Mouse (Mus musculus) liver, adult 2 months (tissue): ENCODE measurements around the gene Neb. TPM values are rescaled to one million over a fixed set of nuclear protein-coding genes. Genes with fewer than 3 reads are reported as not detected.

Experiments
- DNase-seq: peaks from one replicate; pipeline ENCODE4 v3.0.0-alpha.2; 2011; ENCODE audit warnings: low read depth, low spot score; ENCODE audit errors: extremely low read depth
- H3K27ac ChIP-seq: fragments of 200-500 bp; replicated peaks from 2 replicates; pipeline ENCODE4 v1.5.1; 2012; ENCODE audit warnings: low read depth, mild to moderate bottlenecking, control low read depth, inconsistent platforms, low read length; ENCODE audit not compliant: insufficient read depth
- H3K27me3 ChIP-seq: fragments of 200-500 bp; 2 replicates; pipeline ENCODE4 v1.6.1; 2012; ENCODE audit warnings: mild to moderate bottlenecking, moderate library complexity, low read length, inconsistent platforms; ENCODE audit not compliant: control insufficient read depth, insufficient read depth
- H3K36me3 ChIP-seq: fragments of 200-500 bp; 2 replicates; pipeline ENCODE4 v1.6.1; 2012; ENCODE audit warnings: low read length, inconsistent platforms; ENCODE audit not compliant: control insufficient read depth, insufficient read depth
- H3K4me1 ChIP-seq: fragments of 200-500 bp; 2 replicates; pipeline ENCODE4 v1.6.1; 2011; ENCODE audit warnings: low read length; ENCODE audit not compliant: control insufficient read depth, insufficient read depth
- H3K4me3 ChIP-seq: fragments of 200-500 bp; 2 replicates; pipeline ENCODE4 v1.5.1; 2011; ENCODE audit warnings: low read depth, mild to moderate bottlenecking, control low read depth, low read length, moderate library complexity; ENCODE audit not compliant: insufficient read depth
- H3K79me2 ChIP-seq: fragments of 200-500 bp; 2 replicates; pipeline ENCODE4 v1.6.1; 2012; ENCODE audit warnings: inconsistent platforms, mild to moderate bottlenecking, low read length, moderate library complexity; ENCODE audit not compliant: control insufficient read depth, insufficient read depth
- H3K9ac ChIP-seq: fragments of 200-500 bp; 2 replicates; pipeline ENCODE4 v1.6.1; 2012; ENCODE audit warnings: low read depth, mild to moderate bottlenecking, control low read depth, inconsistent platforms, low read length
- CTCF ChIP-seq: fragments of 200-500 bp; IDR thresholded peaks from 2 replicates; pipeline ENCODE4 v1.5.1; 2011; ENCODE audit warnings: low read depth, low read length, control low read depth
- POLR2A ChIP-seq: fragments of 200-500 bp; IDR thresholded peaks from 2 replicates; pipeline ENCODE4 v1.6.1; 2011; ENCODE audit warnings: low read length, control low read depth; ENCODE audit not compliant: insufficient read depth; ENCODE audit errors: extremely low read depth
- WGBS: fragments of 180-500 bp; shearing (Covaris S2); methylation state at CpG from one replicate; pipeline ENCODE4 v1.1.7; 2018; 5-methylcytosine and 5-hydroxymethylcytosine counted together
- polyA plus RNA-seq: library from polyadenylated mRNA; depleted of rRNA; stranded (reverse); fragments of >200 nt; gene quantifications from 2 replicates; pipeline ENCODE4 v1.2.3, GENCODE M21; 2012
- total RNA-seq: library from RNA; depleted of rRNA; stranded (reverse); fragments of >200 nt; gene quantifications from 2 replicates; pipeline ENCODE4 v1.2.3, GENCODE M21; 2014

Gene Neb
- total and polyA plus RNA-seq, 2 experiments: 5.6 to 22.7 TPM

- H3K27ac ChIP-seq: no peak overlapping the region
These were observed 140.4 kb downstream of the Neb start for GRCm38 (mm10) chr2:52237892-52238291.

GRCm38 (mm10) chr2:52227584-52227983, 150.7 kb downstream of the Neb start:
- TF ChIP-seq POLR2A: no peak
- no peak for TF ChIP-seq CTCF

More at GRCm38 (mm10) chr2:52237892-52238291, 140.4 kb downstream of the Neb start:
- no peaks in the 10 kb centered on the region for H3K4me1 ChIP-seq
- no peak overlapping the region for H3K4me3 ChIP-seq
- H3K36me3 ChIP-seq: peaks cover 8% of the 10 kb centered on the region
- H3K27me3 ChIP-seq: no peaks in the 10 kb centered on the region
- DNase-seq: no peak
- no peak for TF ChIP-seq POLR2A
- TF ChIP-seq CTCF: no peak
- H3K9ac ChIP-seq: no peak overlapping the region
- WGBS: 44% methylated on average over 5 of the region's 5 CpGs
- no peaks in the 10 kb centered on the region for H3K79me2 ChIP-seq

GRCm38 (mm10) chr2:52224366-52224765, 153.9 kb downstream of the Neb start:
- Histone ChIP-seq H3K4me1 (no peaks in the 10 kb centered on the region), H3K79me2 (no peaks in the 10 kb centered on the region), H3K4me3 (no peak overlapping the region), H3K36me3 (peaks cover 10% of the 10 kb centered on the region), H3K27me3 (no peaks in the 10 kb centered on the region), H3K27ac (no peak overlapping the region), H3K9ac (no peak overlapping the region)
- DNase-seq: no peak
- WGBS: 82% methylated on average over 5 of the region's 5 CpGs
- no peak for TF ChIP-seq CTCF
- TF ChIP-seq POLR2A: no peak

More at GRCm38 (mm10) chr2:52227584-52227983, 150.7 kb downstream of the Neb start:
- H3K9ac ChIP-seq: no peak overlapping the region
- no peaks in the 10 kb centered on the region for H3K79me2 ChIP-seq
- DNase-seq: no peak
- no peaks in the 10 kb centered on the region for H3K4me1 ChIP-seq
- no peak overlapping the region for H3K27ac ChIP-seq
- H3K36me3 ChIP-seq: peaks cover 11% of the 10 kb centered on the region
- H3K27me3 ChIP-seq: no peaks in the 10 kb centered on the region
- no peak overlapping the region for H3K4me3 ChIP-seq
- WGBS: 60% methylated on average over 3 of the region's 3 CpGs

DNA sequence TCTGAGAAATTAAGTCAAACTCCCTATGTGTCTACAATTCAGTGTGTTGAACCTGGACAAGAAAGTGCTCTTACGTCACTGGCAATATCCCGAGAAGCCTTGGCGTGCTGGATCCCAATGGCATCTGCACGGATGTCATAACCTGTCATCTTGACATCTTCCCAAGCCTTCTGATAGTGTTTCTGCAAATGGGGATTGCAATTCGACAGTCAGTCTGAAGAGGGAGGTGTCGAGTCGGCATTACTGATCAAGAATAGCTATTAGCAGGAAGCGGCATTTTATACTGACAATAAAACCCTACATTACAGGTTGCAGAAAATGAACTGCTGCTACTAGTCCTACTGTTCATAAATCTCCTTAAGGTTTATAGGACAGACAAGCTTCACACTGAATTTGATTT, 158.2 kb downstream of the Neb start:
- Histone ChIP-seq H3K27me3 (no peaks in the 10 kb centered on the region), H3K36me3 (peaks cover 8% of the 10 kb centered on the region), H3K4me1 (no peaks in the 10 kb centered on the region), H3K4me3 (no peak overlapping the region), H3K27ac (no peak overlapping the region), H3K79me2 (no peaks in the 10 kb centered on the region), H3K9ac (no peak overlapping the region)
- TF ChIP-seq POLR2A (no peak), CTCF (peak; percentile 53)
- DNase-seq: peak; percentile 30
- 53% methylated on average over 8 of the region's 8 CpGs for WGBS

DNA sequence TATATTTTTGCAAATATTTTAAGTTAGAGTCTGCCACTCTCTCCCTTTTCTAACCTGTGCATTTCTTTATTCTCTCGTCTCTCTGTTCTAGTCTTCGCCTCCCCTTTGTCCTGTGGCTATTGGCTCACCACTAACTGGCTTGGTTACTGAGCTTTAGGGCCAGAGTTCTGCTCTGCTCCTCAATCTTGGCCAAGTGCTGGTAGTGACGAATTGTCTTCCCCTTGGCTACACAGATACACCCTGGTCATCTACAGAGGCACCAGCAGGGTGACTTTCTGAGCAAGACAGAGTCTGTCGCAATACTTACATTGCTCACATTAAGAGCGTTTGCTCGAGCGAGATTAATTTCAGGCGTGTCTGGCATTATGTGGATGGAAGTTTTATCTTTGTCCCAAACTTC, 162.3 kb downstream of the Neb start:
- Histone ChIP-seq H3K36me3 (peaks cover 8% of the 10 kb centered on the region), H3K9ac (no peak overlapping the region), H3K4me1 (no peaks in the 10 kb centered on the region), H3K4me3 (no peak overlapping the region), H3K79me2 (no peaks in the 10 kb centered on the region), H3K27me3 (no peaks in the 10 kb centered on the region), H3K27ac (no peak overlapping the region)
- no peak for DNase-seq
- no peak for TF ChIP-seq CTCF
- TF ChIP-seq POLR2A: no peak
- 93% methylated on average over 8 of the region's 8 CpGs for WGBS

- Histone ChIP-seq H3K27me3 (no peaks in the 10 kb centered on the region), H3K4me3 (no peak overlapping the region), H3K4me1 (no peaks in the 10 kb centered on the region), H3K79me2 (no peaks in the 10 kb centered on the region), H3K36me3 (peaks cover 22% of the 10 kb centered on the region), H3K9ac (no peak overlapping the region), H3K27ac (no peak overlapping the region)
- TF ChIP-seq POLR2A: no peak
- no peak for TF ChIP-seq CTCF
- WGBS: 93% methylated on average over 11 of the region's 11 CpGs
- DNase-seq: no peak
These were observed 165.7 kb downstream of the Neb start for GRCm38 (mm10) chr2:52212561-52212961.
